Mouse (Mus musculus) ES-E14 (cell line): ENCODE measurements around the gene Kpna1.

ENCODE experiments used
- MAFK ChIP-seq: IDR thresholded peaks from 2 replicates; pipeline ENCODE4 v1.6.1; 2014; ENCODE audit warnings: mild to moderate bottlenecking, low read depth, low read length, inconsistent platforms; ENCODE audit not compliant: insufficient read depth
- ZNF384 ChIP-seq: IDR thresholded peaks from 2 replicates; pipeline ENCODE4 v1.6.1; 2012; ENCODE audit warnings: low read depth, low read length, inconsistent platforms

GRCm38 (mm10) chr16:36079916-36080315 is 101.4 kb downstream of the Kpna1 start:
- TF ChIP-seq ZNF384 = no peak
- no peak for TF ChIP-seq MAFK
